Mouse (Mus musculus) gastrocnemius, postnatal 14 days (tissue): ENCODE measurements around the gene Scrt2. TPM values are rescaled to one million over a fixed set of nuclear protein-coding genes. Genes with fewer than 3 reads are reported as not detected.

Experiments
- DNase-seq: peaks from one replicate; pipeline ENCODE4 v3.0.0; 2021; ENCODE audit warnings: mixed read lengths
- intact Hi-C: fragments of 180-260 bp; cut with DNase I; formaldehyde crosslinking; loops from one replicate; pipeline ENCODE4 v1.15.1; 2025; ENCODE audit warnings: low total_unique reads
- total RNA-seq, 2 experiments: library from RNA; stranded (reverse); gene quantifications; 2 replicates each; pipeline ENCODE4 v1.2.3; 2021

Scrt2 gene
- total RNA-seq, 2 experiments from 2014 or later: 0.10 TPM; not detected in 1

GRCm38 (mm10) chr2:152077337-152077736, 4.0 kb upstream of the Scrt2 start:
- intact Hi-C loops: no loop called here
- DNase-seq: no peak

DNA sequence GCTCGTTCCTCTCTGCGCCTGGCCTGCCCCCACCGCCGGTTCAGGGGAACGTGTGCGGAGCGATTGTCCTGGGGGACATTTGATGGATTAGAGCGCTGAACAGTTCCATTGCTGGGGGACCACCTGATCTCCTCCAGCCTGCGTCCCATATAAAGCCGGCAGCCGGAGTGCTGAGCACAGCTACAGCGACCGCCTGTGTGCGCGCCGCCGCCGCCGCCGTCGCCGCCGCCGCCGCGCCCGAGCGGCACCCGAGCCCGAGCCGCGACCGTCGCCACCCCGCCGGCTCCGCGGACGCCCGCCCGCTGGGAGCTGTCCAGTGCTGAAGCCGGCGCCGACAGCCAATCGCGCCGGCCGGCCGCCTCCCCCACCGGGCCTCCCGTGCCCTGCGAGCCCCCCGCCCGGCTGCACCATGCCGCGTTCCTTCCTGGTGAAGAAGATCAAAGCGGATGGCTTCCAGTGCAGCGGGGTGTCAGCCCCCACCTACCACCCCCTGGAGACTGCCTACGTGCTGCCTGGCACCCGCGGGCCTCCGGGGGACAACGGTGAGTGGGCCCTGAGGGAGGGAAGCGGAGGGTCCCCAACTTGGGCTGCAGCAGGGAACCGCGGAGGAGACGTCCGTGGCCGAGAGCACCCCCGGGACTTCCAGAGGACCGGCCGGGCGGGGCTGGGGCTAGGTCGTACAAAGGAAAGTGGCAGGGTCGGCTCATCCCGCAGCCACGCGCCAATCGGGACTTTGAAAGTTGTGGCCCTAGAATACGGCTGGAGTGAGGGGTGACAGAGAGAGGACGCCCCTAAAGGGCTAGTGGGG, 516 bp downstream of the Scrt2 start:
- intact Hi-C loops: no loop called here
- DNase-seq: peak; percentile 84

- intact Hi-C loops: no loop called here
- no peak for DNase-seq
These were observed 1.3 kb downstream of the Scrt2 start for GRCm38 (mm10) chr2:152082456-152083285.

GRCm38 (mm10) chr2:152083411-152083810, 2.1 kb downstream of the Scrt2 start:
- DNase-seq: no peak
- intact Hi-C loops: no loop called here

DNA sequence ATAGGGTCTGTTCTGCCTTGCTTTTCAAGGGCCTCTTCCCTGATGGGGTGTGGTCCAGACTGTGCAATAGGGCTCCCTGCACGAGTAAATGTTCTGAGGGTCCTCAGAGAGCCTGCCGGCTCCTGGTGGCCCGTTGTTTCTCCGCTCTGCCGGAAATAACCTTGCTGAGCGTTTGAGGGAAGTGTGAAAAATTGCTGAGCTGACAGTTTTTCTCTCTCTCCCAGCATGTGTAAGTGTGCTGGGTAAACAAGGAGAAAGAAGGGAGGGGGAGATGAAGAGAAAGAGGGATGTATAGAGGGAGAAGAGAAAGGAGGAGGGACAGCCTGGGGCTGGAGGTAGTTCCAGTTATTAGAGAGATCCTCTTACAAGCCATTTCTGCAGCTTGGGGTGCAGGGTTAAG, 3.0 kb downstream of the Scrt2 start:
- DNase-seq: no peak
- intact Hi-C loops: no loop called here

DNA sequence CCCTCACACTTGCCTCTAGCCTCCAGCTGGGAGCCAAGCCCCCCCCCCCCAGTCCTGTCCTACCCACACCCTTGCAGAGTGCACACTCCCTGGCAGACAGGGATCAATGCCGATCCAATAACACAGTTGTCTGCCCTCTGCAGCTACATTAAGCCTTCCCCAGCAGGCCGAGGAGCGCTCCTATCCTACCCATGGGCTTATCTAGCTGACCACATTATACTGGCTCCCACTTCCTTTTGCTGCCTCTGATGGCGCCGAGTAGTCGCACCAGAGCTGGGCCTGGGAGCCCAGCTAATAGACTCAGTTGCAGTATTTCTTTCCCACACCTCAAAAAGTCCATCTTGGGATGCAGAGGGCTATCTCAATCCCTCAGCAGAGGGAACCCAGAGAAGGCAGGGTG, 4.1 kb downstream of the Scrt2 start:
- intact Hi-C loops: loop anchor here (5.0 kb wide), 1 partner anchor 58 kb away; no protein-coding TSS in a partner anchor

GRCm38 (mm10) chr2:152086451-152086850, 5.1 kb downstream of the Scrt2 start:
- intact Hi-C loops: loop anchor here (5.0 kb wide), 1 partner anchor 59 kb away; no protein-coding TSS in a partner anchor

More for the DNA sequence above, 4.1 kb downstream of the Scrt2 start:
- DNase-seq: no peak

DNA sequence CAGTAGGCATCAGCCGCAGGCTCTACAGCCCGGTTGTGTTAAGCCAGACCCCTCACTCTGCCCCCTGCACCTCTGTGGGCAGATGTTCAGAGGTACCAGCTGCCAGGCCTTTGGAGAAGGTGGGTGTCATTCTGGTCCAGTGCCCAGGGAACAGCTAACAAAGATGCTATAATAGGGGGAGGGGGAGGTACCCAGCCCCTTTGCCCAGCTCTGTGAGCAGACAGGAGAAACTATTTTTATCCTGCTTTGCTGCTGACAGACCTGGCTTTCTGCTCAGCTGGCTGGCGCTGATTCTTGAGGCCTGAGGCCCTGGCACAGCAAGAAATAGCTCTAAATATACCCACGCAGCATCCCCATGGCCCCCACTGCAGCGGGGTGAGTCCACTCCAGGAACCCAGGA, 5.8 kb downstream of the Scrt2 start:
- peak; percentile 25 for DNase-seq
- intact Hi-C loops: loop anchor here (5.0 kb wide), 1 partner anchor 60 kb away; no protein-coding TSS in a partner anchor

More at GRCm38 (mm10) chr2:152086451-152086850, 5.1 kb downstream of the Scrt2 start:
- DNase-seq: no peak

GRCm38 (mm10) chr2:152089078-152089477, 7.7 kb downstream of the Scrt2 start:
- peak; percentile 47 for DNase-seq
- intact Hi-C loops: loop anchor here (5.0 kb wide), 1 partner anchor 62 kb away; no protein-coding TSS in a partner anchor

DNA sequence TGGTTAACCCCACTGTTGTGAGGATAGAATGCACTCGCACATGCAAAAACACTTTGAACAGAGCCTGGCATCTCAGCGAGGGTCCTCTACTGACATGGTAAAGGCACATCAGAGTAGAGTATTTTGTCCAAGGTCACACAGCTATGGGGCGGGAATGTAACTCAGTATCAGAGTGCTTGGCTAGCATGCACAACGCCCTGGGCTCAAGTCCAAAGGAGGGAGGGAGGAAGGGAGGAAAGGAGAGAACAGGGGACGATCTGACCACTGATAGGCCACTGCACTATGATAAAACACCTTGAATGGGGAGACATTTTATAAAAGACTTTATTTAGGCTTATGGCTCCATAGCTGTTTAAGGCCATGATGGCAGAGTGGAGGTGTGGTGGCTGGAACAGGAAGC, 8.3 kb downstream of the Scrt2 start:
- DNase-seq: no peak
- intact Hi-C loops: loop anchor here (5.0 kb wide), 1 partner anchor 62 kb away; no protein-coding TSS in a partner anchor

- DNase-seq: no peak
- intact Hi-C loops: no loop called here
These were observed 9.2 kb downstream of the Scrt2 start for GRCm38 (mm10) chr2:152090486-152090885.

- DNase-seq: no peak
- intact Hi-C loops: no loop called here
These were observed 10.2 kb downstream of the Scrt2 start for GRCm38 (mm10) chr2:152091342-152092056.

- no peak for DNase-seq
- intact Hi-C loops: no loop called here
These were observed 11.6 kb downstream of the Scrt2 start for GRCm38 (mm10) chr2:152092927-152093326.

- intact Hi-C loops: no loop called here
- peak; percentile 36 for DNase-seq
These were observed 12.0 kb downstream of the Scrt2 start for GRCm38 (mm10) chr2:152093356-152093792.

DNA sequence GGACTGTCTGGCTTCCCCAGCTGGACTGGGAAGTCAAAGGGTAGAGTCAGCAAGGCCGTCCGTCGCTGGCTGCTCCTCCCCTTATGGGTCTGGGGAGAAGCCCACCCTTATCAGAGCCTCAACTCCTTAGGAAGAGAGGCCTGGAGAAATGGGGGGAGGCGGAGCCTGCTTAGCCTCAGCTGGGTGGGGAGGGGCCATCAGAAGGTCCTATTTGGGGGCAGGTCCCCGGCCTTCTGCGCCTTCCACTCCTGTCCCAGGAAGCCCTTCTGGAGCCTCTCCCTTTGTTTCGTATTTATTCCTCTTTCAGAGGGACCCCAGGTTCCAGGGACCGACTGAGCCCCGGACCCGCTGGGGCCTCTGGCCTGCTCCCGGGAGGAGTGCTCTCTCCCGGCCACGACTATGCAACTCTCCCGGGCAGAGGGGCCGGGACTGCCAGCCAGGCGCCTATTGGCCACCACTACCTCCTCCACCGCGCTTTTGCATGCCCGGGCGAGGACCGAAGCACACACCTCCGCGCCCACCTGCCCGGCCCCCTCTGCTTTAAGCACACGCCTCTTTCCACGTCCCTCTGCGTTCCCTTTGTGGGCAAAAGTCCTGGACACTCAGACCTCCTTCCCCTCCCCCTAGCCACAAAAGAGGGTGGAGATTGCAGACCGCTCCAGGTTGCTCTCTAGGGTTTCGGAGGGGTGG, 13.7 kb downstream of the Scrt2 start:
- DNase-seq: no peak
- intact Hi-C loops: no loop called here

DNA sequence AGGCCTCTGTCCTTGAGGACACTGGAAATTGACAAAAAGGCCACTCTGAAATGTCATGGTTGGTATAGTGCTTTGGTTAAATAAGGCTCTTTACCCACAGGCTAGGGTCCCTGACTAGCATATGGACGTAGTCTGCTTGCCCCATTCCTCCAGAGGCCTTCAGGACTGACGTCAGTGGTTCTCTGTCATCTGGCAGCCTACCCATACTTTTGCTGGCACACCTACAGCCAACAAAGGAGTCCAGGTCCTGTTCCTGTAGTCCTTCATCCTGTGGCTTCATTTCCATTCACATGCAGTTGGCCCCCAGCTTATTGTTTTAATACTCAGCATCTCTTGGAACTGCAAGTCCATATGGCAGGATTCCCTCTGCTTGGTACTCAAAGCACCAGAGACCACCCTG, 15.6 kb downstream of the Scrt2 start:
- intact Hi-C loops: no loop called here
- no peak for DNase-seq

GRCm38 (mm10) chr2:152097916-152098315, 16.6 kb downstream of the Scrt2 start:
- intact Hi-C loops: no loop called here
- no peak for DNase-seq

DNA sequence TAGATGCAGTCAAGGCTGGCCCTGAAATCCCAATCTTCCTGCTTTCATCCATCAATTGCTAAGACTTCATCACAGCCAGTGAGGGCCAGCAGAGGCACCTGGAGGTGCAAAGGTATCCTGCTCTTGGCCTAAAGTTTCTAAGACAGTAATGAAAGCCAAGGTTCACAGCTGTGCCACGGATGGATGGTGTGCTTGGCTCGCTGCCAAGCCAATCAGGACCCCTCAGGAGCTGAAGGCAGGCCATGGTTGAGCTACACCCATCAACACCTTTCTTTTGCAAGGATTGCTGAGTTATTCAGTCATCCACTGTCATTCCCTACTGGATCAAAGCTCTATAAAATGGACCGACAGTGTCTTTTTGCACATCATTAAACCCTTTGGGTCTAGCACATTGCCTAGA, 18.2 kb downstream of the Scrt2 start:
- no peak for DNase-seq
- intact Hi-C loops: no loop called here

DNA sequence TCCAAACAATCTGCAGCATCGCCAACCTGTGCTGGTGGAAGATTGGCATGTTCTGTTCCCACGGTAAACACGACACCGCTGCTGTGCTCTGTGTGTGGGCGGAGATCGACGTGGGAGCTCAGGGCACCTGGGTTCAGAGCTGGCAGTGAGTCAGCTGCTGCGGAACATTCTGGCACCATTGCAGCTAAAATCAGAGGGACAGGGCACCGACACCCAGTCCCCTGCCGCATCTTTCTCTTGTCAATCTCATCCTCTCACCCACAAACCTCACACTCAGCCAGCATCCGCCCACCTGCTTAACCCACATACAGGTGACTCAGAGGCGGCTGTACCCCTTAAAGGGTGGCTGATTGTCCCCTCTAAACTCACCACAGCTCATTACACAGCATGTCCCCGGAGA, 20.4 kb downstream of the Scrt2 start:
- DNase-seq: no peak
- intact Hi-C loops: no loop called here
